Mouse (Mus musculus) heart, embryonic 15.5 days (tissue): Measurements from ENCODE around the gene Csnk1g2. TPM values are rescaled to one million over a fixed set of nuclear protein-coding genes. Genes with fewer than 3 reads are reported as not detected.

Experiments
- ATAC-seq: fragments of 200-750 bp; cut with Nextera tagmentation; replicated peaks from 2 replicates; pipeline ENCODE4 v1.8.0; 2017; ENCODE audit warnings: low read depth, moderate TSS enrichment; ENCODE audit not compliant: insufficient number of reproducible peaks, insufficient read depth, low FRiP score
- H3K27ac ChIP-seq: fragments of 300-500 bp; sonication (generic); 2 replicates; pipeline ENCODE4 v1.5.1; 2015; ENCODE audit warnings: mild to moderate bottlenecking, inconsistent platforms
- H3K27me3 ChIP-seq: fragments of 300-500 bp; sonication (generic); 2 replicates; pipeline ENCODE4 v1.6.1; 2015; ENCODE audit warnings: inconsistent platforms
- H3K36me3 ChIP-seq: fragments of 300-500 bp; sonication (generic); 2 replicates; pipeline ENCODE4 v1.6.1; 2015; ENCODE audit warnings: mild to moderate bottlenecking, inconsistent platforms
- H3K4me1 ChIP-seq: fragments of 300-500 bp; sonication (generic); replicated peaks from 2 replicates; pipeline ENCODE4 v1.6.1; 2015; ENCODE audit warnings: inconsistent platforms
- H3K4me2 ChIP-seq: fragments of 300-500 bp; sonication (generic); 2 replicates; pipeline ENCODE4 v1.6.1; 2015; ENCODE audit warnings: inconsistent platforms, mild to moderate bottlenecking, moderate library complexity
- H3K4me3 ChIP-seq: fragments of 300-500 bp; sonication (generic); 2 replicates; pipeline ENCODE4 v1.5.1; 2015; ENCODE audit warnings: mild to moderate bottlenecking, inconsistent platforms
- H3K9ac ChIP-seq: fragments of 300-500 bp; sonication (generic); 2 replicates; pipeline ENCODE4 v1.6.1; 2015; ENCODE audit warnings: mild to moderate bottlenecking, inconsistent platforms
- H3K9me3 ChIP-seq: fragments of 300-500 bp; sonication (generic); replicated peaks from 2 replicates; pipeline ENCODE4 v1.6.1; 2016; ENCODE audit warnings: inconsistent platforms
- WGBS: fragments of 180-500 bp; shearing (Covaris S2); methylation state at CpG from one replicate; pipeline ENCODE4 v1.1.7; 2015; ENCODE audit warnings: mixed read lengths; 5-methylcytosine and 5-hydroxymethylcytosine counted together
- microRNA-seq: library from miRNA; unstranded; fragments of <30 nt; microRNA quantifications from one replicate; pipeline ENCODE4, GENCODE M21; 2016
- polyA plus RNA-seq: library from polyadenylated mRNA; unstranded; fragments of >200 nt; fragmentation: Nextera tagmentation; extraction: Ambion mirVana; gene quantifications from 2 replicates; pipeline ENCODE4 v1.2.1, GENCODE M21; 2015

The Csnk1g2 gene
- polyA plus RNA-seq, 1 experiment from 2014 or later = 78.2 TPM

- peaks cover 54% of the 10 kb centered on the region for H3K36me3 ChIP-seq
- H3K27me3 ChIP-seq = no peaks in the 10 kb centered on the region
- WGBS = 89% methylated on average over 3 of the region's 3 CpGs
- H3K4me1 ChIP-seq = 0 out of 2 replicates have a peak, but pooled peaks cover 3% of the 10 kb centered on the region
- no peak overlapping the region for H3K4me2 ChIP-seq
- H3K9me3 ChIP-seq = no peaks in the 10 kb centered on the region
- H3K9ac ChIP-seq = no peak overlapping the region
- no peak overlapping the region for H3K4me3 ChIP-seq
- no peak for ATAC-seq
- no peak overlapping the region for H3K27ac ChIP-seq
Measured at GRCm38 (mm10) chr10:80686617-80687016, 64.0 kb downstream of the Csnk1g2 start.

GRCm38 (mm10) chr10:80687850-80688249 is 65.2 kb downstream of the Csnk1g2 start:
- no peak overlapping the region for H3K9ac ChIP-seq
- H3K9me3 ChIP-seq = no peaks in the 10 kb centered on the region
- no peaks in the 10 kb centered on the region for H3K27me3 ChIP-seq
- no peak overlapping the region for H3K27ac ChIP-seq
- peaks cover 54% of the 10 kb centered on the region for H3K36me3 ChIP-seq
- ATAC-seq = 0 out of 2 replicates have a peak, but pooled peaks have one; percentile 48
- 0 out of 2 replicates have a peak, but pooled peaks cover 3% of the 10 kb centered on the region for H3K4me1 ChIP-seq
- H3K4me3 ChIP-seq = no peak overlapping the region
- 33% methylated on average over 5 of the region's 5 CpGs for WGBS
- no peak overlapping the region for H3K4me2 ChIP-seq

Small RNA genes lying within 50 kb of the gene (microRNA-seq; reads per million reads assigned to microRNA genes)
- gene Mir6912 = 1.1 reads per million

Other genes starting within 250 kb of the Csnk1g2 start
- gene Mex3d, start 235.2 kb upstream of the Csnk1g2 start, polyA plus RNA-seq = 4.8 and 5.2 TPM in 2 replicates
- gene Mbd3, start 223.3 kb upstream of the Csnk1g2 start, polyA plus RNA-seq = 122 and 177 TPM in 2 replicates
- 1,499 and 1,535 TPM in 2 replicates for gene Uqcr11, start 216.0 kb upstream of the Csnk1g2 start, polyA plus RNA-seq
- gene Tcf3, start 189.2 kb upstream of the Csnk1g2 start, polyA plus RNA-seq = 41.3 and 67.2 TPM in 2 replicates
- not detected in 2 replicates for gene Onecut3, start 128.0 kb upstream of the Csnk1g2 start, polyA plus RNA-seq
- 0.05 and 0.06 TPM in 2 replicates for gene Atp8b3, start 83.7 kb upstream of the Csnk1g2 start, polyA plus RNA-seq
- gene Rexo1, start 61.3 kb upstream of the Csnk1g2 start, polyA plus RNA-seq = 13.6 and 20.2 TPM in 2 replicates
- gene Klf16, start 45.5 kb upstream of the Csnk1g2 start, polyA plus RNA-seq = 4.7 and 6.4 TPM in 2 replicates
- 84.2 and 110 TPM in 2 replicates for gene Abhd17a, start 32.5 kb upstream of the Csnk1g2 start, polyA plus RNA-seq
- gene Scamp4, start 20.0 kb upstream of the Csnk1g2 start, polyA plus RNA-seq = 55.9 and 71.6 TPM in 2 replicates
- 3.0 and 3.9 TPM in 2 replicates for gene Adat3, start 20.0 kb upstream of the Csnk1g2 start, polyA plus RNA-seq
- 1.2 and 2.7 TPM in 2 replicates for gene Gm49322, start 16.8 kb upstream of the Csnk1g2 start, polyA plus RNA-seq
- 45.4 and 64.8 TPM in 2 replicates for gene Btbd2, start 34.2 kb downstream of the Csnk1g2 start, polyA plus RNA-seq
- 70.8 and 99.5 TPM in 2 replicates for gene Mknk2, start 55.3 kb downstream of the Csnk1g2 start, polyA plus RNA-seq
- gene Mob3a, start 79.1 kb downstream of the Csnk1g2 start, polyA plus RNA-seq = 22.1 and 33.6 TPM in 2 replicates
- gene Izumo4, start 79.3 kb downstream of the Csnk1g2 start, polyA plus RNA-seq = 10.4 and 14.6 TPM in 2 replicates
- gene Ap3d1, start 119.4 kb downstream of the Csnk1g2 start, polyA plus RNA-seq = 45.0 and 51.4 TPM in 2 replicates
- 16.1 and 22.4 TPM in 2 replicates for gene Dot1l, start 132.4 kb downstream of the Csnk1g2 start, polyA plus RNA-seq
- gene Sf3a2, start 175.4 kb downstream of the Csnk1g2 start, polyA plus RNA-seq = 38.3 and 48.3 TPM in 2 replicates
- 65.2 and 83.1 TPM in 2 replicates for gene Plekhj1, start 175.8 kb downstream of the Csnk1g2 start, polyA plus RNA-seq
- gene Amh, start 182.4 kb downstream of the Csnk1g2 start, polyA plus RNA-seq = 0.16 and 0.19 TPM in 2 replicates
- gene Jsrp1, start 190.7 kb downstream of the Csnk1g2 start, polyA plus RNA-seq = 4.0 and 5.1 TPM in 2 replicates
- gene Oaz1, start 203.8 kb downstream of the Csnk1g2 start, polyA plus RNA-seq = 1,772 and 2,077 TPM in 2 replicates
- gene Lingo3, start 221.2 kb downstream of the Csnk1g2 start, polyA plus RNA-seq = 0.29 and 0.43 TPM in 2 replicates
- 153 and 154 TPM in 2 replicates for gene Lsm7, start 232.4 kb downstream of the Csnk1g2 start, polyA plus RNA-seq
- 23.1 and 32.5 TPM in 2 replicates for gene Sppl2b, start 232.4 kb downstream of the Csnk1g2 start, polyA plus RNA-seq
- gene Tmprss9, start 249.0 kb downstream of the Csnk1g2 start, polyA plus RNA-seq = 0.04 TPM in 1 of 2 replicates, not detected in the other